Mouse (Mus musculus) urinary bladder, adult 2 months (tissue): ENCODE measurements around the gene Usp3. TPM values are rescaled to one million over a fixed set of nuclear protein-coding genes. Genes with fewer than 3 reads are reported as not detected.

ENCODE experiments used
- DNase-seq: peaks from one replicate; pipeline ENCODE4 v3.0.0; 2022; ENCODE audit warnings: low spot score
- polyA plus RNA-seq: library from polyadenylated mRNA; depleted of rRNA; stranded (reverse); fragments of >200 nt; gene quantifications from 2 replicates; pipeline ENCODE4 v1.2.3, GENCODE M21; 2012; rRNA removed

Usp3 gene
- polyA plus RNA-seq, 1 experiment = 39.3 TPM

DNA sequence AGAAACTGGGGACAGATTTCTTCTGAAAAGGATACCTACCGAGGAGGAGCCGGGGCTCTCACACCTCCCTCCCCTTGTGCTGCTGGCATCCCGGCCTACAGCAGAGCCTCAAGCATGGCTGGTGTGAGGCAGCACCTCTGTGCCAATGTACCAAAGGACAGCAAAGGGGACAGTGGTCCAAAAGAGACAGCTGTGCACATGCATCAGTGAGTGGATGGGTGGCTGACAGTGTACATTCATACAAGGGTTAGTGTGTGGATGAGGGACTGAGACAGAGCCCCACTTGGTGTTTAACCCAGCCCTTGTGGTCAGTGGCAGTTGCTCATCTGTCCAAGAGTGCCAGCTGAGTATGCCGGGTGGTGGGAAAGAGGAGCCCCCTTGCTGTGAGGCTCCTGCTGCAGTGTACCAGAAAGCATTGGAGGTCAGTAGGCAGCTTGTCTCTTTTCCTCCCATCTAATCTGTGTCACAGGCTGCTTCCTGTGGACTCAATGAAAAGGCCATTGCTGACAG, 84.0 kb downstream of the Usp3 start:
- DNase-seq = no peak

DNA sequence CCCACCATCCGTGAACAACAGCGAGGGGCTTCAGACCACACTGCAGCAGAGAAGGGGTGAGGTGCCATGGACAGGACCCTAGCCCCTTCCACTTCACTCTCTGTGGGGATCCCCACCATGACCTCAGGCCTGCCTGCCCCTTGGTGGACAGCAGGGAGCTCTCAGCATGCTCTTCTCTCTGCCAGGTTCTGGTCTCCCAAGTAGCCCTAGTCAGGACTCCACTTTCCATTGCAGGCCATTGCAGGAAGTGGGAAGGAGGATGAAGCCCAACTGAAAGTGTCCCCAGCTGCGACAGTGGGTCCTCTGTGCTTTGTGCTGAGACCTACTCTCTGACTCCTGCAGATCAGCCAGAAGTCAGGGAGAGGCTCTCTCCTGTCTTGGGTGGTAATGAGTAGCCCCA, 85.3 kb downstream of the Usp3 start:
- DNase-seq = no peak

DNA sequence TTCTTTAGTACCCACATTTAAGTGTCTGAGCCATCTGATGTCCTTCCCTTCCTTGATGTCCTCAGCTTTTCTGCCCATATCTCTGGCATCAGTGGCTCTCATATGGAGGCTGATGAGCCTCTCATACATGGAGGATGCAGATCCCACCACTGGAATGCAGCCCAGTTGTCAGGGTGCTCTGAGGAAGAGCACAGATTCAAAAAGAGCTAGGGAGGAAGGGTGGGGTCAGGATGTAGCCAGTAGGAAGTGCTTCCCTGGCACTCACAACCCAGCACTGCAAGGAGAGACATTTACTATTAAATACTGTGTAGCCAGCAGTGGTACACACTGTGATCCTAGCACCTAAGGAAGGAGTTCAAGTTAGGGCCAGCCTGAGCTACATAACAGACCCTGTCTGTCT, 86.5 kb downstream of the Usp3 start:
- DNase-seq = no peak

GRCm38 (mm10) chr9:66506011-66506410, 86.9 kb downstream of the Usp3 start:
- no peak for DNase-seq

DNA sequence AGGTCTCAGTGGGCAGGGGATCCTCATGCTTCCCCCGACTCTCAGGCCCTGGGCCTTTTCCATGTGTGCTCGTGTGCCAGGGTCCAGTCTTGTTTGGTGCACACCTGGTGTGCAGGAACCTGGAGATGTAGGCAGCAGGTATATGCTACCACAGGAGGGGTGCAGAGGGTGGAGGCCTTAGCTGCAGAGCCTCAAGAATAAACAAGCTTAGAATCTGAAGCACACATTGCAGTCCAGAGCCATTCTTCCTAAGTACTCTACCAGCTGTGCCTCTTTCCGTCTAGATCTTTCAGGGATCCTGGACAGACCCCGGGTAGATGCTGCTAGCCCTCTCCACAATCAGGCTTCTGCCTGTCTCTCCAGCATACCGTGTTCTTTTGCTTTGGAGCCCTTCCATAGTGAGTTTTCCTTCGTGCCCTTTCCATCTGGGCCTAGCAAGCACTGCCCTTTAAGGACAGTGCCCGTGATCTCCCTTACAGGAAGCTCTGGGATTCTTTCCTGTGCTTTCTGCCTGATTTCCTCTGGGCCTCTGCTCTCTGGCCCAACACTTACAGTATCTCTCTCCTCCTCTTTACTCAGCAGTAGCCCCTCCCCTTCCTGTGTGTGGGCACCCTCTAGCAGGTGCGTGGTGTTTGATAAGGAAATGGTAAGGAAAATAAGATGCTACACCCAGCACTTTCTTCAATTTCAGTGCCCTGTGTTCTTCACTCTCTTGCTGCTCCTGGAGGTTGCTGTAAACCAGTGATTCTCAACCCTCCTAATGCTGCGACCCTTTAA, 87.6 kb downstream of the Usp3 start:
- no peak for DNase-seq

- no peak for DNase-seq
Observed at GRCm38 (mm10) chr9:66504518-66504917, 88.4 kb downstream of the Usp3 start.

DNA sequence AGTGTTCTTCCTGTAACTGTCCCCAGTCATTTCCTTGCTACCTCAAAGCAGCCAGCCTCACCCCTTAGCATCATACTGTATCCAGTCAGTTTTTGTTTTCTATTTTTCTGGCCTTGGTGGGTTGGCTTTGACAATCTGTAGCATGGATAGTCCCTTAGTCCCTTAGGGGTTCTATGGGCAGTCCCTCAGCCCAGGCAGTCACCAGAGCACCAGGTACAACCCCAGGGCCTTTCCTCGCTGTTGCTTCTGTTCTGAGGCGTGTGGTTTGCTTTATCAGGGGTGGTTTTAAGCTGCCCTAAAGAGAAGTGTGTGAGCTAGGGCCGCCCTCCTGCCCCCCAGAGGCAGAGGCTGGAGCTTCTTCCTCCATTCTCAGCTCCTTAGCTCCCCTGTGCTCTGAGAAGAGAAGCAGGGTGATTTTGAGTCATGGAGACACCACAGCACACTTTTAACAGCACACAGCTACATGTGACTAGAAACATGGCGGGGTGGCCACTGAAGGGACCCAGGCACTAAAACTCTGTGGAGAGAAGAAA, 89.0 kb downstream of the Usp3 start:
- DNase-seq = no peak

- no peak for DNase-seq
Observed at GRCm38 (mm10) chr9:66501248-66501647, 91.7 kb downstream of the Usp3 start.

- no peak for DNase-seq
Observed at GRCm38 (mm10) chr9:66493992-66494391, 99.0 kb downstream of the Usp3 start.

- DNase-seq = no peak
Observed at GRCm38 (mm10) chr9:66492361-66492760, 100.6 kb downstream of the Usp3 start.

- DNase-seq = no peak
Observed at GRCm38 (mm10) chr9:66488786-66489185, 104.2 kb downstream of the Usp3 start.

GRCm38 (mm10) chr9:66483429-66483828, 109.5 kb downstream of the Usp3 start:
- DNase-seq = no peak

- DNase-seq = no peak
Observed at GRCm38 (mm10) chr9:66477785-66478184, 115.2 kb downstream of the Usp3 start.

GRCm38 (mm10) chr9:66465087-66465486, 127.9 kb downstream of the Usp3 start:
- DNase-seq = no peak

Other genes starting within 250 kb of the Usp3 start
- 19.9 and 20.9 TPM in 2 replicates for gene Herc1, start 242.7 kb downstream of the Usp3 start, polyA plus RNA-seq
- 80.6 and 96.3 TPM in 2 replicates for gene Fbxl22, start 78.5 kb downstream of the Usp3 start, polyA plus RNA-seq
- gene Car12, start 120.5 kb upstream of the Usp3 start, polyA plus RNA-seq = 1.0 TPM in 2 replicates
- 8.2 and 8.8 TPM in 2 replicates for gene Aph1b, start 202.3 kb upstream of the Usp3 start, polyA plus RNA-seq
- gene Gm10647, start 203.9 kb upstream of the Usp3 start, polyA plus RNA-seq = 0.36 and 0.37 TPM in 2 replicates
- gene Aph1c, start 241.6 kb upstream of the Usp3 start, polyA plus RNA-seq = 3.7 and 5.0 TPM in 2 replicates